Mouse (Mus musculus): ENCODE measurements around the gene Casz1. TPM values are rescaled to one million over a fixed set of nuclear protein-coding genes. Genes with fewer than 3 reads are reported as not detected.

Gene Casz1
- polyA plus RNA-seq, 1 experiment from 2014 or later, result 3.6 TPM

DNA sequence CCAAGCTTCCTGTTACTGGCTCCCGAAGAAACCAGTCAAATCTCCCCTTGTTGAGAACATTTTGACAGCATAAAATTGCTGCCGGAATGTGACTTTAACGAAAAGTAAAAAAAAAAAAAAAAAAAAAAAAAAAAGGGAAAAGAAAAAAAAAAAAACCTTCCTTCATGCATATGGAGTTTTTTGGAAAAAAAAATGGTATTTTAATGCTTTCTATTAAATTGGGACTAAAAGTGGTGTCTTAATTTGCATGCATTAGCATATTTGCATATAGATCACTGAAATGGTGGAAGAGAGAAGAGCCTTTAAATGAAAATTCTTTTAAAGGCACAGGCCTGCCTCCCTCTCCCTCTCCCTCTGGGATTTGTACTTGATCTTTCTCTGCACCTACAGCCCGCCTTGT is 52.0 kb downstream of the Casz1 start:
- Histone ChIP-seq H3K9me3 (ENCODE audit: control insufficient read depth, low read length) (no peaks in the 10 kb centered on the region), H3K4me3 (ENCODE audit: low read depth, low read length) (no peak overlapping the region), H3K27ac (ENCODE audit: low read depth, low read length) (no peak overlapping the region), H3K4me2 (ENCODE audit: low read depth, low read length, severe bottlenecking) (no peak overlapping the region), H3K36me3 (ENCODE audit: control insufficient read depth, insufficient read depth, low read length) (no peaks in the 10 kb centered on the region), H3K4me1 (replicated peaks; ENCODE audit: control insufficient read depth, insufficient read depth, low read length) (peaks cover 33% of the 10 kb centered on the region), H3K9ac (ENCODE audit: low read length) (no peak overlapping the region), H3K27me3 (ENCODE audit: control insufficient read depth, insufficient read depth, low read length) (peaks cover 6% of the 10 kb centered on the region)
- DNase-seq (ENCODE audit: low spot score) (no peak), ATAC-seq (replicated peaks; ENCODE audit: low FRiP score) (no peak)
- WGBS, result 82% methylated on average over 4 of the region's 4 CpGs

DNA sequence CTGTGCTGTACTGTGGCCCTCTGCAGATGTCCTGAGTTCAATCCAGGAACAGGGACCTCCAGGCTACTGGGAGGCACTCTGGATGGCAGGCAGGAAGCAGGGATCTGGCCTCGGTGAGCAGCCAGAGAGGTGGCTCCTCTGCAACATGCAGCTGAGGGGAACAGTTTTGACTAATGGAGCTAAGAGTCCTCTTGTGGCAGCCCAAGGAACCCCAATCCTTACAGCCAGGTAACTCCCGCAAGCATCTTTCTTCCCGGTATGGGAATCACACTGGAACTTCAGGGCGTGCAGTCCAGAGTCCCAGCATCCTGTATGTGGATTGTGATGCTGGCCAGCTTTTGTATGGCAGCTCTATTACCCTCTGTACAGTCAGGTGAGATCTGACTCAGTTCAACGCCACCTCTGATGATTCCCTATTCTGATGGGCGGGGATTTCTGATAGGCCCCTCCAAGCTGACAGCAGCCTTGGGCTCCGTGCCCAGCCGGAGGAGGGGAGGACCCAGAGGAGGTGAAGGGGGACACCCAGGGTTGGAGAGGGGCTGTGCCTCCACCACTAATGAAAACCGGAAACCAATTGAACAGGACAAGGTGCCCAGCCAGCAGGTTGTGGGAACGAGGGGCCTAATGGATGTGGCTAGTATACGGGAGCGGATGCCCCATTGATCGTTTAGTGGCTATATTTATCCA is 53.3 kb downstream of the Casz1 start:
- no peaks in the 10 kb centered on the region for H3K9me3 ChIP-seq (ENCODE audit: control insufficient read depth, low read length)
- no peak for ATAC-seq (replicated peaks; ENCODE audit: low FRiP score)
- no peak overlapping the region for H3K4me3 ChIP-seq (ENCODE audit: low read depth, low read length)
- no peak for DNase-seq (ENCODE audit: low spot score)
- H3K9ac ChIP-seq (ENCODE audit: low read length), result no peak overlapping the region
- H3K27ac ChIP-seq (ENCODE audit: low read depth, low read length), result no peak overlapping the region
- WGBS, result 73% methylated on average over 13 of the region's 13 CpGs
- H3K36me3 ChIP-seq (ENCODE audit: control insufficient read depth, insufficient read depth, low read length), result no peaks in the 10 kb centered on the region
- H3K4me2 ChIP-seq (ENCODE audit: low read depth, low read length, severe bottlenecking), result no peak overlapping the region
- H3K27me3 ChIP-seq (ENCODE audit: control insufficient read depth, insufficient read depth, low read length), result peaks cover 9% of the 10 kb centered on the region
- peaks cover 36% of the 10 kb centered on the region for H3K4me1 ChIP-seq (replicated peaks; ENCODE audit: control insufficient read depth, insufficient read depth, low read length)

DNA sequence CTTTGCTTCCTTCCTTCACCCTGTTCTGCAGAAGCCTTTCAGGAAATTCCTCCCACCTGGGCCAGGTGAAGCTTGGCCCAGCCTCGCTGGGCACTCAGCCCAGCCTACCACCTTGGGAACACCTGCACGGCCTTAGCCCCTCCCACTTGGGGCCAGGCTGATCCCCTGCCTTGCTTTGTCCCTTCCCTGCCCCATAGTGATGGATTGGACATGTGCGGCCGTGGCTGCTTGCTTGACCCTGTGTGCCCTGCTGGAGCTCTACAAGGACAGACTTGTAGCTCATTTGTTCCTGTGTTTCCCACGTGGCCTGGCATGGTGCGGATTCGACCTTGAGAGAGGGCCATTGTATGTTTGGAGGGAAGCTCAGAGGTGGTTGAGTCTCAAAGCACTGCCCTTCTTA is 54.0 kb downstream of the Casz1 start:
- H3K27ac ChIP-seq (ENCODE audit: low read depth, low read length), result no peak overlapping the region
- ATAC-seq (replicated peaks; ENCODE audit: low FRiP score) (no peak), DNase-seq (ENCODE audit: low spot score) (no peak)
- H3K27me3 ChIP-seq (ENCODE audit: control insufficient read depth, insufficient read depth, low read length), result peaks cover 9% of the 10 kb centered on the region
- H3K4me2 ChIP-seq (ENCODE audit: low read depth, low read length, severe bottlenecking), result no peak overlapping the region
- no peaks in the 10 kb centered on the region for H3K36me3 ChIP-seq (ENCODE audit: control insufficient read depth, insufficient read depth, low read length)
- no peak overlapping the region for H3K9ac ChIP-seq (ENCODE audit: low read length)
- WGBS, result 59% methylated on average over 7 of the region's 7 CpGs
- no peak overlapping the region for H3K4me3 ChIP-seq (ENCODE audit: low read depth, low read length)
- H3K4me1 ChIP-seq (replicated peaks; ENCODE audit: control insufficient read depth, insufficient read depth, low read length), result peaks cover 33% of the 10 kb centered on the region
- no peaks in the 10 kb centered on the region for H3K9me3 ChIP-seq (ENCODE audit: control insufficient read depth, low read length)

DNA sequence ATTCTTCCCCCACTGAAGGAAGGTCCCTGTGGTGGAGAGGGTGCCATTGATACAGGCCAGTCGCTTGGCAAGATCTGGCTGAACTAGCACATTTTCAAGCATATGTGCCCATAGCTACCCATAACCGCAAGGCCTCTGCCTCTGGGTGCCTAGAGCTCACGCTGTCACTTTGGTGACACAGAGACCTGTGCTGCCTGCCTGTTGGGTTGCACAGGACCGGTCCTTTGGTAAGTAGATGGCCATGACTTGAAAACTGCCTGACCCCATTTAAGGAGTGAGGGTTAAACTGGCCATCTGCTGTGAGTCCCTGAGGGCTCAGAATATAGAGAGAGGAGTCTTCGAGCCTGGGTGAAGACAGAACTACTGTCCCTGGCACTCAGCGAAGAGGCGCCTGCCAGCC is 55.2 kb downstream of the Casz1 start:
- H3K4me3 ChIP-seq (ENCODE audit: low read depth, low read length), result peak overlapping the region; percentile 20
- peaks cover 29% of the 10 kb centered on the region for H3K4me1 ChIP-seq (replicated peaks; ENCODE audit: control insufficient read depth, insufficient read depth, low read length)
- H3K4me2 ChIP-seq (ENCODE audit: low read depth, low read length, severe bottlenecking), result peak overlapping the region; percentile 49
- no peaks in the 10 kb centered on the region for H3K36me3 ChIP-seq (ENCODE audit: control insufficient read depth, insufficient read depth, low read length)
- ATAC-seq (replicated peaks; ENCODE audit: low FRiP score) (peak; percentile 31; the same call in 1 of the 2 replicates), DNase-seq (ENCODE audit: low spot score) (no peak)
- H3K9me3 ChIP-seq (ENCODE audit: control insufficient read depth, low read length), result no peaks in the 10 kb centered on the region
- WGBS, result 37% methylated on average over 7 of the region's 7 CpGs
- H3K9ac ChIP-seq (ENCODE audit: low read length), result peak overlapping the region; percentile 44
- peak overlapping the region; percentile 89 for H3K27ac ChIP-seq (ENCODE audit: low read depth, low read length)
- H3K27me3 ChIP-seq (ENCODE audit: control insufficient read depth, insufficient read depth, low read length), result peaks cover 9% of the 10 kb centered on the region

DNA sequence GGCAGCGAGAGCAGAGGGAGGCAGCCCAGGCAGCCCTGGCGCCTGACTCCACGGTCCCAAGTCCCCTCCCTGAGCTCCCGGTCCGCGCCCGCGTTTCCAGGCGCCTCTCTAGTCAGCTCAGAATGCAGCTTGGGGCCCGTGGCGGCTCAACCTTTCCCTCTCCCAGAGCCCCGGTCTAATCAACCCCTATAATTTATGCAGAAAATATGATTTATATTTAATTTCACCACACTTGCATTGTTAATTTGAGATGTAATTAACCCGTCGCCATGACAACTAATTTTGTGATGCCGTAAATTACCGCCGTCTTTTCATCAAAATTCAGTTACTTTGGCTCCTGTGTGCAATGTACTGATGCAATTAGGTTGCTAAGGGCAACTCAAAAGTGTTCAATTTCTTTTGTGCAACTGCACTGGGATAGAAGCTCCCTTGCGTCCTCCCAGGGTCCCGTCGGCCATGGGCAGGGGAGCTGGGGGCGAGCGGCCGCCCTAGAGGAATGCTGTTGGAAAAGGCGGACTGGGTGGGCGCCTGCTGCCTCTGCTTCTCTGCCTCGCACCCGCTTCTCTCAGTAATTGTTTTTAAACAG is 55.8 kb downstream of the Casz1 start:
- H3K4me1 ChIP-seq (replicated peaks; ENCODE audit: control insufficient read depth, insufficient read depth, low read length), result peaks cover 29% of the 10 kb centered on the region
- ATAC-seq (replicated peaks; ENCODE audit: low FRiP score) (peak; percentile 87), DNase-seq (ENCODE audit: low spot score) (peak; percentile 88)
- H3K9ac ChIP-seq (ENCODE audit: low read length), result peak overlapping the region; percentile 44
- peak overlapping the region; percentile 49 for H3K4me2 ChIP-seq (ENCODE audit: low read depth, low read length, severe bottlenecking)
- peak overlapping the region; percentile 89 for H3K27ac ChIP-seq (ENCODE audit: low read depth, low read length)
- no peaks in the 10 kb centered on the region for H3K36me3 ChIP-seq (ENCODE audit: control insufficient read depth, insufficient read depth, low read length)
- under 1% methylated on average over 27 of the region's 27 CpGs for WGBS
- H3K4me3 ChIP-seq (ENCODE audit: low read depth, low read length), result peak overlapping the region; percentile 20
- peaks cover 9% of the 10 kb centered on the region for H3K27me3 ChIP-seq (ENCODE audit: control insufficient read depth, insufficient read depth, low read length)
- no peaks in the 10 kb centered on the region for H3K9me3 ChIP-seq (ENCODE audit: control insufficient read depth, low read length)

DNA sequence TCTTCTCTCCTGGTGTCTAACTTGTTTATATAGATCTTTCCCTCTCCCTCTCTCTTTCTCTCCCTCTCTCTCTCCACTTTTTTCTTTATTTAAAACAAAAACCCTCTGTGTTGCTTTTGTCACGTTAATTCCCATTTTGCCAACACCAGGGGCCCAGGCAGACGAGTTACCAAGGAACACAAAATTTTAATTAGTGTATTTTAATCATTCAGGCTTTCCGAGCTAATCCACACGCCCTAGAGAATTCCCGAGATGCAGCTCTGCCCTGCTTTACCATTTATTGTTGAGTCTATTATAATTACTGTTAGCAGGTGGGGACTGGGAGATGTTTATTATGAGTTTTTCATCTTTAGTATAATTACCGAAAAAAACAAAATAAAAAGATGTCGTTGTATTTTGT is 56.4 kb downstream of the Casz1 start:
- peaks cover 9% of the 10 kb centered on the region for H3K27me3 ChIP-seq (ENCODE audit: control insufficient read depth, insufficient read depth, low read length)
- peaks cover 29% of the 10 kb centered on the region for H3K4me1 ChIP-seq (replicated peaks; ENCODE audit: control insufficient read depth, insufficient read depth, low read length)
- H3K36me3 ChIP-seq (ENCODE audit: control insufficient read depth, insufficient read depth, low read length), result no peaks in the 10 kb centered on the region
- WGBS, result 14% methylated on average over 7 of the region's 7 CpGs
- peak overlapping the region; percentile 49 for H3K4me2 ChIP-seq (ENCODE audit: low read depth, low read length, severe bottlenecking)
- H3K9ac ChIP-seq (ENCODE audit: low read length), result peak overlapping the region; percentile 30; the same call in 1 of the 2 replicates
- DNase-seq (ENCODE audit: low spot score), result no peak
- no peaks in the 10 kb centered on the region for H3K9me3 ChIP-seq (ENCODE audit: control insufficient read depth, low read length)
- ATAC-seq (replicated peaks; ENCODE audit: low FRiP score), result peak; percentile 25
- H3K27ac ChIP-seq (ENCODE audit: low read depth, low read length), result peak overlapping the region; percentile 89
- peak overlapping the region; percentile 20; the same call in 1 of the 2 replicates for H3K4me3 ChIP-seq (ENCODE audit: low read depth, low read length)

DNA sequence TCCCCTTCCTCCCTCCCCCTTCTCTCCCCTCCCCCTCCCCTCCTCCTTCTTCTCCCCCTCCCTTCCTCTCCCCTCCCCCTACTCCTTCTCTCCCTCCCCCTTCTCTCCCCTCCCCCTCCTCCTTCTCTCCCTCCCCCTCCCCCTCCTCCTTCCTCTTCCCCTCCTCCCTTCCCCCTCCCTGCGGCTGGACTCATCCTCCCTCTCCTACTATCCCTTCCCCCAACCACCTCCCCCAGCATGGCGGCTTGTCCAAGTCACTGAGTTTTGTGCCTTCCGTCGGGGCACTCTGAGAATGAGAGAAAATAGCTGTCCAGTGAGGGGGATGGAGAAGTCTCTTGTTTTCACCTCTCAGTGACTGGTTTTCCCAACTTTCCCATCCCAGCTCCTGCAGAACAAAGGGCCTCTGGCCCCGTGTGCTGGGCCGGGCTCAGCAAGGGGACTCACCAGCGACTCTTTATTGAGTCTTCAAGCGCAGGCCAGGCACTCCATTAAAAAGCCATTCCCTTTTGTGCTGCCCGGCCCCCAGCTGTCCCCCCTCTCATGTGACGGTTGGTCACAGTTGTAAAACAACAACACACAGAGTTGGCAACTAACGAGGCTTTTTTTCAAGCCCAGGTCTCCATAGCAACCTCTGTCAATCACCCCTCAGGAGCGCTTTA is 62.7 kb downstream of the Casz1 start:
- Histone ChIP-seq H3K4me3 (ENCODE audit: low read depth, low read length) (peak overlapping the region; percentile 6; the same call in 1 of the 2 replicates), H3K36me3 (ENCODE audit: control insufficient read depth, insufficient read depth, low read length) (no peaks in the 10 kb centered on the region), H3K27ac (ENCODE audit: low read depth, low read length) (peak overlapping the region; percentile 87), H3K9ac (ENCODE audit: low read length) (no peak overlapping the region), H3K4me2 (ENCODE audit: low read depth, low read length, severe bottlenecking) (peak overlapping the region; percentile 24; the same call in 1 of the 2 replicates), H3K27me3 (ENCODE audit: control insufficient read depth, insufficient read depth, low read length) (peaks cover 12% of the 10 kb centered on the region), H3K4me1 (replicated peaks; ENCODE audit: control insufficient read depth, insufficient read depth, low read length) (peaks cover 23% of the 10 kb centered on the region), H3K9me3 (ENCODE audit: control insufficient read depth, low read length) (no peaks in the 10 kb centered on the region)
- DNase-seq (ENCODE audit: low spot score), result peak; percentile 85
- WGBS, result 2% methylated on average over 12 of the region's 12 CpGs
- peak; percentile 87 for ATAC-seq (replicated peaks; ENCODE audit: low FRiP score)

DNA sequence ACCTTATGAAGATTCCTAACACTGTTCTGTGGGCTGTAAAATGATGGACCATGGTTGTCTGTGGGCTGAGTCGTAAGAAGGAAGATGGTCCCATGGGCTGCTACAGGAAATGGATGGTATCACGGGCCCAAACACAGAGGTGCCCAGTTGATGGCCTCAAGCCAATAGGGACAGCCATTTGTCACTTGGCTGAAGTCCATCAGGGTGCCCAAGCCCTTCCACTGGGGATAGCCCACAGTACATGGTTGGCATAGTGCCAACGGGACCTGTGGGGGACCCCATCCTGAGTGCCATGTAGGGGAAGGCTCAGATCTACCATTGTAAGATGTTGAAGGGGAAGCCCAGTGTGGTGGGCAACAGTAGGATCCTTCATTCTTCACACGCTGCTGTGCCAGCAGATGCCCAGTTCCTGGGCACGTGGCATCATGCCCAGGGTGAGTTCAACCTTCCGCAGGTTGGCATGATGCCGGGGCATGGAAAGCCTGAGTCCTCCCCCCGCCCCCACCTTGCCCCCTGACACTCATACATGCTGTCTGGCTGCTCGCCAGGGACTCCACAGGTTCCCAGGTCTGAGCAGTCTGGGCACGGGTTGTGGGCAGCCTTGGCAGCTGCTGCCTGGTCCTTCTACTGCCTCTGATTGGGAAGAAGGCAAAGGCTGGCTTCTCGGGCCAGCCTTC is 63.6 kb downstream of the Casz1 start:
- H3K4me3 ChIP-seq (ENCODE audit: low read depth, low read length), result no peak overlapping the region
- peak; percentile 17; the same call in 1 of the 2 replicates for ATAC-seq (replicated peaks; ENCODE audit: low FRiP score)

More for the DNA sequence above, 63.6 kb downstream of the Casz1 start:
- H3K27ac ChIP-seq (ENCODE audit: low read depth, low read length), result no peak overlapping the region
- H3K9me3 ChIP-seq (ENCODE audit: control insufficient read depth, low read length), result no peaks in the 10 kb centered on the region
- DNase-seq (ENCODE audit: low spot score), result no peak
- no peak overlapping the region for H3K4me2 ChIP-seq (ENCODE audit: low read depth, low read length, severe bottlenecking)
- H3K9ac ChIP-seq (ENCODE audit: low read length), result no peak overlapping the region
- no peaks in the 10 kb centered on the region for H3K36me3 ChIP-seq (ENCODE audit: control insufficient read depth, insufficient read depth, low read length)
- 78% methylated on average over 11 of the region's 11 CpGs for WGBS
- H3K27me3 ChIP-seq (ENCODE audit: control insufficient read depth, insufficient read depth, low read length), result peaks cover 14% of the 10 kb centered on the region
- H3K4me1 ChIP-seq (replicated peaks; ENCODE audit: control insufficient read depth, insufficient read depth, low read length), result peaks cover 25% of the 10 kb centered on the region

Data from forebrain, embryonic 11.5 days (tissue).